Mouse (Mus musculus) thymus, adult 2 months (tissue): ENCODE measurements around the gene Dirc2. TPM values are rescaled to one million over a fixed set of nuclear protein-coding genes. Genes with fewer than 3 reads are reported as not detected.

ENCODE experiments used
- DNase-seq: peaks from one replicate; pipeline ENCODE4 v3.0.0; 2021
- H3K27ac ChIP-seq: fragments of 200-500 bp; 2 replicates; pipeline ENCODE4 v1.5.1; 2012; ENCODE audit warnings: low read length, control low read depth; ENCODE audit not compliant: control insufficient read depth, insufficient read depth
- H3K27me3 ChIP-seq: fragments of 200-500 bp; 2 replicates; pipeline ENCODE4 v1.6.1; 2012; ENCODE audit warnings: mild to moderate bottlenecking, low read length, moderate library complexity, mixed read lengths; ENCODE audit not compliant: control insufficient read depth, insufficient read depth
- H3K36me3 ChIP-seq: fragments of 200-500 bp; 2 replicates; pipeline ENCODE4 v1.6.1; 2012; ENCODE audit warnings: mild to moderate bottlenecking, low read length, moderate library complexity; ENCODE audit not compliant: control insufficient read depth, insufficient read depth
- H3K4me1 ChIP-seq: fragments of 200-500 bp; replicated peaks from 2 replicates; pipeline ENCODE4 v1.6.1; 2012; ENCODE audit warnings: low read length; ENCODE audit not compliant: control insufficient read depth, insufficient read depth
- H3K4me3 ChIP-seq: fragments of 200-500 bp; 2 replicates; pipeline ENCODE4 v1.5.1; 2012; ENCODE audit warnings: mild to moderate bottlenecking, low read length, control low read depth, moderate library complexity; ENCODE audit not compliant: control insufficient read depth, insufficient read depth
- CTCF ChIP-seq: fragments of 200-500 bp; IDR thresholded peaks from 2 replicates; pipeline ENCODE4 v1.5.1; 2012; ENCODE audit warnings: mild to moderate bottlenecking, control low read depth, low read length, moderate library complexity, borderline replicate concordance; ENCODE audit not compliant: control insufficient read depth, poor library complexity, insufficient read depth; ENCODE audit errors: extremely low read depth
- POLR2A ChIP-seq: fragments of 200-500 bp; IDR thresholded peaks from 2 replicates; pipeline ENCODE4 v1.6.1; 2012; ENCODE audit warnings: mild to moderate bottlenecking, low read length, control low read depth, moderate library complexity; ENCODE audit not compliant: control insufficient read depth, poor library complexity, insufficient read depth; ENCODE audit errors: extremely low read depth
- WGBS: fragments of 180-500 bp; shearing (Covaris S2); methylation state at CpG from one replicate; pipeline ENCODE4 v1.1.7; 2018; 5-methylcytosine and 5-hydroxymethylcytosine counted together
- polyA plus RNA-seq: library from polyadenylated mRNA; depleted of rRNA; stranded (reverse); fragments of >200 nt; gene quantifications from 2 replicates; pipeline ENCODE4 v1.2.3, GENCODE M21; 2012

The Dirc2 gene
- polyA plus RNA-seq, 1 experiment = 39.6 TPM

DNA sequence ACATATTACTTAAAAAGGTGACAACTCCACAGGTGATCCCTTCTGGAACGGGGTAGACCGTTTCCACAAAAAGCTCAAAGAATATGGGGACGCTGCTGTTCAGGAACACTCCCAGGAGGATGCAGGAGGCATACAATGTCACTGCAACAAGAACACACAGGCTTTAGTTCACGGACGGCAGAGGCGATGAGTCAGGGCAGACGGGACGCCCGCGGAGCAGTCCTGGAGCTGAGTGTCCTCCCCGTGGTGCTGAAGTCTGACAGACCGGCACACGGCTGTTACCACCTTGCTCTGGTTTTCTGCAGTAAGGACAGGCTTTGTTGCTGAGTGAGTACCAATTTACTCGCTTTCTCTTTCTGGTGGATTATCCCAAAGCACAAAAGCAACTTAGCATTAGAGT is 64.4 kb downstream of the Dirc2 start:
- no peak for DNase-seq
- TF ChIP-seq POLR2A = no peak
- no peak for TF ChIP-seq CTCF
- Histone ChIP-seq H3K4me1 (no peaks in the 10 kb centered on the region), H3K36me3 (peaks cover 13% of the 10 kb centered on the region; the same call in 1 of the 2 replicates), H3K27me3 (no peaks in the 10 kb centered on the region), H3K27ac (no peak overlapping the region), H3K4me3 (no peak overlapping the region)
- 96% methylated on average over 14 of the region's 14 CpGs for WGBS

DNA sequence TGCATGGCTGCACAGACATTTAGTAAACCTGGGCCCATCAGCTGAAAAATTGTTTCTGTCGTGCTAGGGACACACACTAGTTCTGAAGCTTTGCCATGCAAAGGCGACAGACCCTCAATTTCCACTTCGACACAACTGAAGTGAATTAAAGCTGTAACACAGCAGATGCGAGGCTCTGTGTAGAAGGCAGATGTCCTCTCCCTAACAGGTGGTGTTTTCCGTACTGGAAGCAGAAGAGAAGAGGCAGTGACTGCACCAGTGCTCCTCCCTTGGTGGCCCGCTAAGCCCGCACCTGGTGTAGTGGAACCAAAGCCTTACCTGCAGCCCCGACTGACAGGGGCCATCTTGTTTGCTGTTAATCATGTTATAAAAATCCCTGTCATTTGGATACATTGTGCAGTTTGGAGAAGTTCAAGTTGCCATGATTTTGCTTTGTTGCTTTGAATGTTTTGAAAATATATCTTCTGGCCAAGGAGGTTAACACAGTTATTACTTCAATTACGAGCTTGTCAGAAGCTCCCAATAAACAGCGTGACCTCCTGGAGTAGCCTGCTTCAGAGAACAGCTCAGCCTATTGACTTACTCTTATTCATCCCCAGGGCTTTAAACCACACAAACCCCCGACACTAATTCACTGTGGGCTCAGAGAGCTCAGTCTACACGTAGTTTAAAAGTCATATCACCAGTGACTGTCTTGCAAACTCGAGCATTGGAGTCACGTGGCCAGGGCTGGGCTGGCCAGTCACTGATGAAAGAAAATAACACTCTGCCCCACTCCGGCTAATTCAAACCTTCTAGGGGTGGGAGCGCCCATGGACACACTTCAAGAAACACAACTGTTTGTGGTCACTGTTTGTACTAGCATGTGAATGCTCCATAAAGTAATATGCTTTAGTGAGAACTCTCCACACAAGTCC is 65.1 kb downstream of the Dirc2 start:
- no peak for TF ChIP-seq POLR2A
- TF ChIP-seq CTCF = no peak
- WGBS = 96% methylated on average over 16 of the region's 16 CpGs

DNA sequence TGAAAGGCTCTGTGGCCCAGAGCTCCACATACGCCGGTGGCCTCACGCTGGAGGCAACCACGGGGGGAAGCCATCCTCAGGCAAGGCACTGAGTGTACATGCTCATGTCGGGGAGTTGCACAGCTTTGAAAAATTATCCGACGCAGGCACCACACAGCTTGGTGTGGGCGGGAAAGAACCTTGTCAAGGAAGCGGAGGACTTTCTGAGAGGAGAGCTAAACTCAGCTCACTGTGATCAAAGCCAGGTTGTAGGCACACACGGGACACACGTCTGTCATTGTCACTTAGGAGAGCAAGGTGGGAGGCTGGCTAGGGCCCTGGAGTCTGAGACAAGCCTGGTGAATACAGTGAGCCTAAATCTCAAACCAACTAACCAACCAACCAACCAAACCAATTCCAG is 67.3 kb downstream of the Dirc2 start:
- Histone ChIP-seq H3K4me1 (no peaks in the 10 kb centered on the region), H3K36me3 (peaks cover 19% of the 10 kb centered on the region), H3K4me3 (no peak overlapping the region), H3K27ac (no peak overlapping the region), H3K27me3 (no peaks in the 10 kb centered on the region)
- 93% methylated on average over 11 of the region's 11 CpGs for WGBS
- no peak for DNase-seq
- TF ChIP-seq POLR2A = no peak
- TF ChIP-seq CTCF = no peak

More for the DNA sequence above, 65.1 kb downstream of the Dirc2 start:
- Histone ChIP-seq H3K4me3 (no peak overlapping the region), H3K4me1 (no peaks in the 10 kb centered on the region), H3K27me3 (no peaks in the 10 kb centered on the region), H3K27ac (no peak overlapping the region), H3K36me3 (peaks cover 13% of the 10 kb centered on the region; the same call in 1 of the 2 replicates)
- no peak for DNase-seq

DNA sequence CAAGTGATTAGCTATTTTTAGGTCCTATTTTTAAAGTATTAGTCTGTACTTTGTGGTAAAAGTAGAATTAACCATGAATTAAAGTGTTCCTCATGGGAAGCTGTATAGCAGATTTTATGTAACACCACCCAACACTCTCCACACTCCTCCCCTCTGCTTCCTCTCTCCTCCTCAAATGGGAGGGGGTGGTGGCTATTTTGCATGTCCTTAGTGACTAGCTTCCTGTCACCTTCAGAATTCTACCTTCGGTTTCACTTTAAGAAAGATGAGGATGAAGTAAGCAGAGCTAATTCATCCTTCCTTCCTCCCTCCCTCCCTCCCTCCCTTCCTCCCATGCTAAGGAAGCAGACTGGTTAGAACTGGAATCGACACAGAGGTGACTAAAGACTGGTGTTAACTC is 73.1 kb downstream of the Dirc2 start:
- no peaks in the 10 kb centered on the region for H3K4me1 ChIP-seq
- 23% methylated on average over 2 of the region's 2 CpGs for WGBS
- TF ChIP-seq CTCF (no peak), POLR2A (no peak)
- no peak for DNase-seq
- peaks cover 6% of the 10 kb centered on the region for H3K36me3 ChIP-seq
- H3K27ac ChIP-seq = no peak overlapping the region
- H3K4me3 ChIP-seq = no peak overlapping the region
- H3K27me3 ChIP-seq = no peaks in the 10 kb centered on the region

DNA sequence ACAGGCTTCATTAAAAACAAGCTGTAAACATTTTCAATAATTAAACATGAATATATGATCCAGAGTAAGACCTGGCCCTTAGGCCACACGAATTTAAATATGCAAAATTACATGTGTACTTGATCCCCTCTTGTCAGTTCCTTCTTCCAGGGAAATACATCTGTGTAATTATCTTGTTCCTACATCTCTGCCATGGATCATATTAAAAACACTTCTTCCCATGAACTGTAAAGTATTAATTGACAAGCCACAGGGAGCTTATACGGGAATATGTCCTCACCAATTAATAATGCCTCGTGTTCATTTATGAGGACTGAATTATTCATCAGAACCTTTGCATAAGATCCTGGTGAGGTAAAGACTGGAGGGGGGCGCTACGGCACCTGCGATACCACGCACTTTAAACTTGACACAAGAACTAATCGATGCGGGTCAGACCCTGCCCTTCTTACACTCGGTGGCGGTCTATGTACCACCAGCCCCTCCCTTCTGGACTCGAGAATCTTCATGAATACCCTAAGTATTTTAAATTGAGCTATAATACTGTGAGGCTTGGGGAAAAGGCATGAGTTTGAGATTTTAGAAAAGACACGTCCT is 74.8 kb downstream of the Dirc2 start:
- no peak for TF ChIP-seq CTCF
- no peak for TF ChIP-seq POLR2A
- 96% methylated on average over 13 of the region's 13 CpGs for WGBS
- no peak overlapping the region for H3K27ac ChIP-seq
- DNase-seq = no peak
- H3K36me3 ChIP-seq = peaks cover 6% of the 10 kb centered on the region
- H3K27me3 ChIP-seq = no peaks in the 10 kb centered on the region
- H3K4me1 ChIP-seq = 0 out of 2 replicates have a peak, but pooled peaks cover 2% of the 10 kb centered on the region
- H3K4me3 ChIP-seq = no peak overlapping the region

DNA sequence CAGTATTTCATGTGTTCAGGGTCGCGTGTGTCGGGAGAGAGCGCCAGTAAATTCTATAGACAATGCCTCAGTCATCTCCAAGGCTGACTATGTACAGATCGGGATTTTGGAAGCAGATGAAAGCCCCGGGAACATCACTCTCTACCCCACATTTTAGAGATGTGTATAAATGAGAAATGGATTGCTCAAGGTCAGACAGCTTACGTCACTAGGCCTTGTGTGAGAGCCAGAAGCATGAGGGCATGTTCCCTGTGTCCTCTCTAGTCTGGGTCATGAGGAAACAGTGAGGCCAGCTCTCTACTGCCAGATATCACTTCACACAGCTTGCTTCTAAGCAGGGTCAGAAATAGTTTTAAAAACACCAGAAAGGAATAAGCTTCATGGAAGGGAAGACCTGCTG is 77.5 kb downstream of the Dirc2 start:
- no peak for DNase-seq
- Histone ChIP-seq H3K27me3 (no peaks in the 10 kb centered on the region), H3K4me3 (no peak overlapping the region), H3K36me3 (no peaks in the 10 kb centered on the region), H3K27ac (no peak overlapping the region), H3K4me1 (0 out of 2 replicates have a peak, but pooled peaks cover 2% of the 10 kb centered on the region)
- TF ChIP-seq POLR2A = no peak
- TF ChIP-seq CTCF = no peak
- WGBS = 97% methylated on average over 7 of the region's 7 CpGs
